Mouse (Mus musculus): ENCODE measurements around the gene Gm11492.

The Gm11492 gene

DNA sequence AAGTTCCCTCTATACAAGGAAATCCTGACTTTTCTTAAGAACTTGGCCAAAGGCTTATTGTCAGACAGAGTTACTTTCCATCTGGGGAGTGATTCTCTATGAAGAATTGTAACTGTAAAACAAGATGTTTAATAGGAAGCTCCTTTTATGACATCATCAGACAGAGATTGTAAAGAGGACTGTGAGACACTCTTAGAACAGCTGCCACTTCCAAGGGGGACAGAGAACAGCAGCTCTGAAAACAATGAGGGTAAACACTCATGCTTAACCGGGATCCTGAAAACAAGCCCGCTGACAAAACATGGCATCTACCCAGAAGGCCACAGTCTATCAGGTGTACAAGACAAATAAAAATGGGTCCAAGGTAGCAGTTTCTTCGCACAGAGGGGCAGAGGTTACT lies at the start of gene Gm11492:
Gene Gm11492 (plus strand): TSS at position 153 of the 400 bp plus-strand sequence.
- no peak for DNase-seq (ENCODE audit: low read depth, low spot score)

DNA sequence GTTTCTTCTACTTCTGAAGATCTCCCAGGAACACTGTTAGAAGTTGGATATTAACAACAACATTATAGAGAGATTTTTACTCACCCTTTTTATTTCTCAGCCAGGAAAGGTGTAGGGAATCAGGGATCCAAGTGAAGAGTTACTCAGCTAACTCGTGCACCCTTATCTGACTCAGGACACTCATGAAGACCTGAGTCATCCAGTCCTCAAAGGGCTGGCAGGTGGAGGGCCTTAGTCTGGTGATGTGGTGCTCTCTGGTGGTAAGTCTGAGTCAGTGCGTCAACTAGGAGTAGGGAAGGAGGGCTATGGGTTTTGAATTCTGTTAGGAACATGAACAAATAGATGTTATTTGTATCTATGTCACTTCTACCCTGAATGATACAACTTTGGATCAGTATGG lies 47.2 kb upstream of the Gm11492 start:
- DNase-seq (ENCODE audit: low read depth, low spot score): peak; percentile 72

DNA sequence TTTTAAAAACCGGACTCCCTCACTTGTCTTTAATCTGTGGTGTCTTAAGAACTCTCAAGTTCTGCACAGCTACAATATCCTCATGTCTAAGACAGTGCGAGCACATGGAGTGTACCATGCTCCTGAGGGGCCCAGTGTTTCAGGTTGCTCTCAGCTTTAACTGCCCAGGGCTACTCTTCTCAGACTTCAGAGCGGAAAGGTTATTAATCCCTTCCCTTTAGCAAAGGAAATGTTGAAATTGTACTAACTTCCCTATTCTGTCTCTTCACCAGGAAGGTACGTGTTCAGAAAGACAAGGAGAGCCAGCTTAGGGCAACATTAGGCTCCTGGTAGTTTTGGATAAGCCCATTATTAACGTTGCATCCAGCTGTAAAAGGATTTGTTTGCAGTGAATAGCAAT lies 43.0 kb upstream of the Gm11492 start:
- DNase-seq (ENCODE audit: low read depth, low spot score): no peak

DNA sequence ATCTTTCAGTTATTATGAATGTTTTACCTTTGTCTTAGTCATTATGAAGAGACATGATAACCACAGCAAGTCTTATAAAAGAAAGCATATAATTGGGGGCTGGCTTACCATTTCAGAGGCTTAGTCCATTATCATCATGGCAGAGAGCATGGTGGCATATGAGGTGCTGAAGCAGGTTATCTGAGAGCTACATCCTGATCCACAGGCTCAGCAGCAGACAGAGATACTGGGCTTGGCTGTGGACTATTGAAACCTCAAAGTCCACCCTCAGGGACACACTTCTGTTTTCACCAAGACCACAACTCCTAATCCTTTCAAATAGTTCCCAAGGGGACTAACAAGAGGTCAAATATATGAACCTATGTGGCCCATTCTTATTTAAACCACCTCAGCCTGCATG lies 42.5 kb upstream of the Gm11492 start:
- DNase-seq (ENCODE audit: low read depth, low spot score): no peak

DNA sequence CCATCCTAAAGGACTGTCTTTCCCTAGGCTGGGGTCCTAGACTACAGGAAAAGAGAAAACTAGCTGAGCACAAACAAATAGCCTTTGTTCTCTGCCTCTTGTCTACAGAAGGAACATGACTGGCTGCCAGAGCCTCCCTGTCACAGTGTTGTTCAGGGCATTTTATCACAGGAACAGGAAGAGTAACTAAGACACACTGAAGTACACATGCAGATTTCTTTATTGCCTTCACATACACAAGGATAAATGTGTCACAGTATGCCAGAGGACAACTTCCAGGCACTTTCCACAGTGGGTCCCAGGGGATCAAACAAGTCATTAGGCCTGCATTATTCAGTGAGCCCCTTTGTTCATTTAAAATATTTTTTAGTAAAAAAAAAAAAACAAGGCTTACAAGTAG lies 41.7 kb upstream of the Gm11492 start:
- no peak for DNase-seq (ENCODE audit: low read depth, low spot score)

DNA sequence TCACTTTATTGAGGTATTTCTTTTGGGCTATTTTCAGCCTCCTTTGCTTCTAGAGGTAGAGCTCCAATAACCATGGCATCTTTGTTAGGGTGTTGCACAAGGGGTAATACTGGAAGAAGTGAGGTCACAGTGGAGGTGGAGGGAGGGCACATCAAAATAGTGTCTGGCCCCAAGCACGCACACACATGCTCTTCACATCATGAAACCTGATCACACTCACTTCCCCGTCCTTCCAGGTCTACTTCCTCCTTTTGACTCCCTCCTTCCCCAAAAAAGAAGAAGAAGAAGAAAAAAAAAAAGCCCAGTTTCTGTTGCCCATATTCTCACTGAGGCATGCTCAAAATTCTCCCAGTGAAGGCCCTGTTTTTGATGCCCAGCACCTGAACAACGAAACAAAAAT lies 39.1 kb upstream of the Gm11492 start:
- DNase-seq (ENCODE audit: low read depth, low spot score): no peak

DNA sequence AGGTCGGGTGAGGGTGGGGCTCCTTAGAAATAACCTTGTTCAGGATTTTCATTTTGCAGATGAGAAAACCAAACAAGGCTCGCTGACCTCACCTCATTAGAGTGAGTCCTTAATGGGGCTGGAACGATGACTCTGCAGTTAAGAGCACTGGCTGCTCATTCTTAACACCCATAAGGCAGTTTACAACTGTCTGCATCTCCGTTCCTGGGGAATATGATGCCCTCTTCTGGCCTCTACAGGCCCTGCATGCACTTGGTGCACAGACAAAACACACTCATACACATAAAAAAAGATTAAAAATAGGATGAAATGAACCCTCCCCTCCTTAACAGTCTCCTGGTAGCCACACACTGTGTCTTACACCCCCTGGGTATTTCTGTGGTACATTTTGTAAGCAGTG lies 38.5 kb upstream of the Gm11492 start:
- DNase-seq (ENCODE audit: low read depth, low spot score): peak; percentile 61

DNA sequence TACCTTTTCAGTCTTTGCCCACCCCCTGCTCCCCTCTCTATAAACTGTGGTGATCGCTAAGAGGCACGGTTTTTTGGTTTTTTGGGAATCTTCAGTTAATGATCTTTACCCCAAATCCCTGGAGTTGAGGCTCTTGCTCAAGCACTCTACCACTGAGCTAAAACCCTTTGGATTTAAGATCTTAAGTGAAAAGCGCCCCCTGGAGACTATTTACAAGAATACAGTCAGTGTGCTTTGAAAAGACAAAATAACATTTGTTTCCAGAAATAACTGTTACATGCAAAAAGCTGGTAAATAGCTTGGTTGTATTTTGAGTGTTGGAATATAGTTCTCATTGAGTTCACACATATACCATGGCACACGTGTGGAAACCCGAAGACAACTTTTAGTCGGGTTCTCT lies 34.8 kb upstream of the Gm11492 start:
- peak; percentile 65 for DNase-seq (ENCODE audit: low read depth, low spot score)

DNA sequence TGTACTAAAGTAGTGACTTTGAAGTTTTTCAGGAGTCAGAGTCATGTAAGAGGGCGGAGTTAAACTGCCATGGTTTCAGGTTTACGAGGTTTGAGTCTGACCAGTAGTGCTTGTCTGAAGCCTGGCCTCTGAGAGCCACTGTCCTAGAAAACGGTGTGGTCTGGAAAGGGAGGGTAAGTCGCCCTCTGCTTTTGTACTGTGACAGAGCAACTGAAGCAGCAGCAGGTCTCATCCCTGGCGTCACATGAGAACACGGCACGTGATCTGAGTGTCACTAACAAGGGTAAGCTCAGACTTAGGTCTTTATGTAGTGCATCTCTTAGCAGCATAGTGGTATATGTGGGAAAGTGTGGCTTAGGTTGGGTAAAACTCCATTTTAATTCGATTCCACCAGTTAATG lies 24.2 kb upstream of the Gm11492 start:
- no peak for DNase-seq (ENCODE audit: low read depth, low spot score)

DNA sequence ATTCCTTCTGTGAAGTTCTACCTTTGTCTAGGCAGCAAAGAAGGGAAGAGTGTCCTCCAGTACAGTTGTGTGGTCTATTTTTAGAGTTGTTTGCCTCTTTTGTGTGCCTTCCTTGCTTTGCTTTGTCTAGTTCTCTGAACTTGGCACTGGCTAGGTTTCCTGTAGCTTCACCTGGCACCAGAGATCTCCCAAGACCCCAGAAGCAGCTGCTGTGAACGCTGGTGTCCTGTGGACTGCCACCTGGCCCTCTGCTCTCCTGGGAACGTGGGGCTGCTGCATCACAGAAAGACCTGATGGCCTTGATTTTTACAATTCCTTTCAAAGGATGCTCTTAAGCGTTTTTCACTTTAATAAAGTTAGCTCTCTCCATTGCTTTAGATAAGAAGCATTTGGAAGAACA lies 23.5 kb upstream of the Gm11492 start:
- DNase-seq (ENCODE audit: low read depth, low spot score): no peak

DNA sequence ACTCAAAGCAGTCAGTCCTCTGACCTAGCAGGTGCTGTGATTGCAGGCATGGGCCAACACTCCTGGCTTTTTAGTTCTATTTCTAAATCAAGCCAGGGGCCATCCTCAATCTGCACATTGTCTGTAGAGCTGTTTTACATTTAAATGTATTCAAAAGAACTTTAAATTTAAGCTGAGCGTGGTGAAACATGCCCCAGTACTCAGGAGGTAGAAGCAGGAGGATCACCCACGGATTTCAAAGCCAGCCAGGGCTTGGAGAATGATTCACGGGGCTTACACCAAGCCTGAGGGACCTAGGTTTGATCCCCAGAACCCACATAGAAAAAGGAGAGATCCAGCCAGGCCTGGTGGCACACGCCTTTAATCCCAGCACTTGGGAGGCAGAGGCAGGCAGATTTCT lies 13.1 kb upstream of the Gm11492 start:
- no peak for DNase-seq (ENCODE audit: low read depth, low spot score)

DNA sequence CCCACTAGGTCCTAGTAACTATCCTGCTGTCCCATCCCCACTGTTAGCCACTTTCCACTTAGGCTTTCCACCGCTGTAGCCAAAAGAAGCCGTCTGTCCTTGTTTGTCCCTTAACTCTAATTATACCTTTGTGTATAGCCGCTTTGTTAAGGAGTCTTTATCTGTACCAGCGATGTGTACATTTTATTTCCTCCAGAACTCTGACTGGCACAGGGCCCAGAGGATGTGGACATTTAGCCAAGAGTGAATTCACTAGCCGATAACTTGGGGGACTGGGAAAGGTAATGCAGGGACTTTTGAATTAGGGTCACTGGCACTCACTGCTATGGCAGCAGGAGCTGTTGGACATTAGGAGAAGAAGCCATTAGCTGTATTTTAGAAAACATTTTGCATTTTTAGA lies 12.1 kb upstream of the Gm11492 start:
- DNase-seq (ENCODE audit: low read depth, low spot score): no peak

DNA sequence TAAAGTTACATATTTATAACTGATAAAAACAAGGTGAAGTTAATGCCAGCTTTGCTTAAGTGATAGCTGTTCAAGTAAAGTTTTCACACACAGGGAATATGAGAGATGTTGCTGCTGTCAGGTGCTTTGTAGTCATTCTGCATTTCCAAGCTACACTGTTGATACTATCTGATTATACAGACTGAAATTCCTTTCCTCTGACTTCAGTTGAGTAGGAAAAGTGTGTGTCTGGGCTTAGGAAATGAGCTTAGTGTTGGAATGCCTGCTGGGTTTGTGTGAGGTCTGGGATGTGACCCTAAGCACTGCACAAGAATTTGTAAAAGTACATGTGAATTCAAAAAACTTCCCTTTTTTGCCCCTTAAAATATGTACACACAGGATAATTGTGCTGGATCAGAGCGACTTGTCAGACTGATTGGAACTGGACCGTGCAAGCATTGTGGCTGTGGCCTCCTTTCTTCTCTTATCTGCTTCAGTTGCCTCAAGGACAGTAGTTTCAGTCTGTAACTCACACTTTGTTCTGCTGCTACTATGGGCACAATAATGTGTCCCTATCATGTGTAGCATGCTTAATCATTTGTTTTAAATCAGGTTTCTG lies 11.2 kb upstream of the Gm11492 start:
- no peak for DNase-seq (ENCODE audit: low read depth, low spot score)

DNA sequence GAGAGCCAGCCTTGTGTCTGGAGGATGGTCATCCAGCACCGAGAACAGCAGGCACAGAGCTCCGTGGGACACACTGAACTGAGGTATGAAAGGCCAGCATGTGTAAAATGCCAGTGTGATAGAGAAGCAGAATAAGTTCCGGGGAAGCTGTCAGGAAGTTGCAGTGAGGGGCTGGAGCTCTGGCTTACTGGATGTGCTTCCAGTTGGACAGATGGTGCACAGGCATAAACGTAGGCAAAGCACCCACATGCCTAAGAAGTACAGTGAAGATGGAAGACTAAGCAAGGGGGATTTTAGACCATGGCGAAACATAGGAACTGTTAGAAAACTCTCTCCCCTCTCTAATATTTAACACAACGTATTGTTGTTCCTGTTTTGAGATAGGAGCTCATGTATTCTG lies 5.2 kb upstream of the Gm11492 start:
- no peak for DNase-seq (ENCODE audit: low read depth, low spot score)

DNA sequence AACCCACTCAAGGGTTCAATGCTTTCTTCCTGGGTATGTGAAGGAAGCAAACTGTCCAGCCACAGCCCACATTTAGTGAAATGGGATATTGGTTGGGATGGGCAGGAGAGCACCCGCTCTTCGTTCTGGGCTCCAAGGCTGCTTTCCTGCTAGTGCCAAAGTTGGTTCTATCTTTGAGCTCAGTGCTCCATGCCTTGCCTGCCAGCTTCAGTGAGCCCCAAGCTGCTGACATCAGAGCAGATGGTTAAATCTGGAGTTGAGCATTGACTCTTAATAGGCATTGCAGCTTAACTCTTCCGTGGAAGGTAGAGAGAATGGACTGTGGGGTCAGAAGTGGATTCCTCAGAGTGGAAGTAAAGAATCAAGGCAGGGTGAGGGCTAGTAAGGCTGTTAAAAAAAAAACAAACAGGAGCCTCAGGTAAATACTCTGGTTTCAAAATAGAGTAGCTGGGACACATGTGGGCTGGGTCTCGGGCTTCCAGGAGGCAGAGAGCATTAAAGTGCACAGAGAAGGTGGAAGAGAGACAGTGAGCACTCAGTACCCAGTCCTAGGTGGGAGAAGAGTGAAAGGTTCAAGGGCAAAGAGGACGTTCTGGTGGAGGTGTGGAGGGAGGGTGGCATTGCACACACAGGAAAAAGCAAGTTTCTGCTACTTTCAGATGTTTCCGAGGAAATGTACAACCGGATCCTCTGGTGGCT lies 2.0 kb downstream of the Gm11492 start, which contains the start of gene Sept4:
Gene Sept4 (plus strand): TSS at position 649 of the 699 bp plus-strand sequence.
- no peak for DNase-seq (ENCODE audit: low read depth, low spot score)

DNA sequence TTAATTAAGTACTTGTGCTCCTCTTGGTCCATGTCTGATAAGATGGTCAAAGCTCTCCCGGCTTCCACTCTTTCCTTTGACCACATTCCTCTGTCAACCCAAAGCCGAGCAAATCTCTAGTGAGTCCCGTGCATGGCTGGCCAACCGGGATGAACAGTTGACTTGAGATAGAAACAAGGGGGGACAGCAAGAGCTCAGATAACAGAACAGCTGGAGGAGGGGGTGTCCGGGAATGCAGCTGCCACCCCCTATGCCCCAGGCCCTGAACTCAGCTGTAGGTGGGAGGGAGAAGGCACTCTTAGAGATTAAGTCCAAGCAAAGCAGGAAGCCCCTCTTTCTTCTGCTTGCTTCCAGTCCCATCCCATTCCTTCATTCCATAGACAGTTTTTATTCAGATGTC lies 4.3 kb downstream of the Gm11492 start:
- DNase-seq (ENCODE audit: low read depth, low spot score): no peak

DNA sequence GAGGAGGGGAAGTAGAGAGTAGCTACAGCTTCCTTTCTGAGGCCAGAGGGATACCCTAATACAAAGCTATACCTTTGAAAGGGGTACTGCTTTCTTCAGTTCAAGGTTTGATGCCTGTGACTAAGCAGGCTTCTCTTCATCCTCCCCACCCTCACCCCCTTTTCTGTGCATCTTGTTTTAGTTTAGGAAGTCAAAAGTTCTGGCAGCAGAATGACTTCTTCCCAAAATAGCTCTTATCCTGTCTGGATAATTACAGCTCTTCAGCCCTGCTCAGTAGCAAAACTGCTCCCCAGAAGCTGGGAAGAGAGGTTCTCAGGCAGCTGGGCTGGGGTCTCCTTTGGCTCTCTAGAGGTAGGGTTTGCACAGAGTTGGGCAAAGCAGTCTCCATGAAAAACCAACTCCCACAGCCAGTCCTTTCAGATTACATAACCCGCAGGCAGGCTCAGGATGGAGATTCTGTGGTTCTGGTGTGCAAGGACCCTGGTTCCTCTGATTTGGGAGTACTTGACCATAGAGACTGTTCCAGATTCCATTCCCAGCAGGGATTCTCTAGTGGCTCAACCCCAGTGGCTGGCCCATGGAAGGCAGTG lies 5.0 kb downstream of the Gm11492 start:
- DNase-seq (ENCODE audit: low read depth, low spot score): no peak

DNA sequence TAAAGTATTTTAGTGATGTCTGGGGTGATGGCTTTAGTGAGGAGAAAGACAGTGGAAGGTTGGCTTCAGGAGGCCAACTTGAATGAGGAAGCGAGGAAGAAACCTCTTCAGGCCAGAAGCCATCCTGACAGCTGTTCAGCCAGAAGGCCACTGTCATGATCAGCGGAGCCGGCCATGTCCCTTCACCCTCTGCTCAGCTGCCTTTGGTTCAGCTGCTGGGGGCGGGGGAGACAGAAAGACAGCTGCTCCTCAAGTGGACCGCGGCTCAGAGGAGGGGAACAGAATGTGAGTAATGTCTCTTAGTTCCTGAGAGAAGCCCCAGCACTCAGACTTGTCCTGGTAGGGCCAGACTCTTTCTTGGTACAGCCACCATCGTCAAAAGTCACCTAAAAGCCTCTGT lies 7.3 kb downstream of the Gm11492 start:
- no peak for DNase-seq (ENCODE audit: low read depth, low spot score)

DNA sequence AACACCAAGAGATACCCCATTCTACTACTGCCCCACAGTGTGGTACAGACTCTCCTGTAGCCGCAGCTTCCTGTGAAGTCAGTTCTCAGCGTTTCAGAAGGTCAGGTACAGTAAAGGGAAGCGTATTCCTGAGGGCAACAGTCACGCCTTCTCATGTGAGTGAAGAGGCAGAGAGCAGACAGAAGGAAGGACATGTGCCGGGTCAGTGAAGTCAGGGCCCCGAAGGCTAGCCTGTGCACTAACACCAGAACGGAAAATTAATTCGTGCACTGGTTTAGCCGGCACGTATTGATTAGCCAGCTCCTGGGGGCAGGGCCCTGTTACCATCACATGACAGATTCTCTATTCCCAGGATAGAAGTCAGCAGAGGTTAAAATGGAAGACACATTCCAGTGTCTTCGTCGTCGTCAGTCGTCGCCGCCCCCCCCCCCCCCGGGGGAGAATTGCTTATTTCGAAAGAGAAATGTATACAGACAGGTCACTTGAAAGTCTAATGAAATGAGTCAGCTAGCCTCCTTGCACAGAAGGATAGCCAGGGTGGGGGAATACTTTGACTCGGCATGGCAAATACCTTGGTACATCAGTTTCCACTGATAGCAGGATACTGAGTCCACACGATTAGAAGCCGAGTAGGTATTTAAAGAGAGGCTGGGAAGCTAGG lies 8.2 kb downstream of the Gm11492 start:
- no peak for DNase-seq (ENCODE audit: low read depth, low spot score)

DNA sequence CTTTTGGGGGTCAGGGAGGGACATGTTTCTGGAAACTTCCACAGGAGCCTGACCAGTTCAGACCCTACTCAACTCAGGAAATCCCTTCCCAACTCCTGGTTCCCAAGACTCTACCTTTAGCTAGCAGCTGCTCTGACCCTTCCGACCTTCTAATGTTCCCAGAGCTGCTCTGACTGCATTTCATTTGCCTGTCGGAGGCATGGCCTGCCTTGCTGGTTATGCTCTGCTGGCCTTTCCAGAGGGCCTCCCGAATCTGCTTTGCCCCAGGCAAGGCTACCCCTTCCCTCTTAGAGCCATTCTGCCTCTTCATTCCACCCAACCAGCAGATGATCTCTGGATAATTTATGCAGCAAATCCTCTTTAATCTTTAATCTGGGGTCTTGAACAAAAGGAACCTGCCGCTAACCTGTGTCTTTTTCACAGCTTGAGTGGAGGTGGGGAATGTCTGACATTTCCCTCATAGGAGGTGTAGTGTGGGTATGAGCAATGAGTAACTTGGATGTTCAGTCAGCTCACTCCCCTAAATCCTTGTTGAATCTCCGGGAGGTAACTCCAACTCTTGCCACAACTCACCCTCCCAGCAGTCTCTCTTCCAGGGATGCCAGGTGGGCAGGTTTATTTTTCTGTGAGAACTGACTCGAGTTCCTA lies 11.3 kb downstream of the Gm11492 start:
- no peak for DNase-seq (ENCODE audit: low read depth, low spot score)

DNA sequence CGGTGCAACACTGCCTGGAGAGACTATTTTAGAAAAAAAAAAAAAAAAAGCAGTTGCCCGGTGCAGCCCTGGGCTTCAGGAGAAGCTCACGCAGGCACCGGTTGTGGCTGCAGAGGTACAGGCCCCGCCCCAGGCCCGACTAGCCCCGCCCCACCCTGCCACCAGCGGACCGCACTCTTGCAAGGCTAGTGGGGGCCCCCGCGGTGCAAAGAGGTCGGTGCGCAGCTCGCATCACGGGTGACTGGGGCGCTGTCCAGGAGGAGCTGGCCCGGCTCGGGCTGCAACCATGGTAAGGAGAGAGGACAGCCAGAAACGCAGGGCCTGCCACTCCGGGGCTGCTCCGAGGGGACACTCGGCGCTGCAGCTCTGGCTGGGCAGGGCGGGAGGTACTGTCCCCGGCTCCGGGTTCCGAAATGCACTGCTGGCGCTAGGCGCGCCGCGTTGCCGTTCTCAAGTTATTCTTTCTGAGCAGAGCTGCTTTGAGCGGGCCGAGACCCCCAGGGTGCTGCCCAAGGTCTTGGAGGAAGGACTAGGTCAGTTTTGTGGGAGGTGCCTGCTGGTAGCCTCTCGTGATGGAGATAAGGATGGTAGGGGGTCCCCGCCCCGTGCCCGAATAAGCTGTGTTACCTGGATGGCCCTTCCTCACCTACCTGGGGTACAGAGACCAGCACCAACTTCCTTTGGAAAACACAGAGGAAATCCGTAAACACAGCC lies 12.0 kb downstream of the Gm11492 start:
- peak; percentile 50 for DNase-seq (ENCODE audit: low read depth, low spot score)
